Mouse (Mus musculus) forebrain, embryonic 11.5 days (tissue): ENCODE measurements at regions not wholly inside any gene's neighbourhood (a gene's known extent, or its start where the extent isn't known, plus 50 kb on each side); places are given as distances from the start of the nearest gene placed in this dataset.

Experiments
- ATAC-seq: fragments of 200-750 bp; cut with Nextera tagmentation; replicated peaks from 2 replicates; pipeline ENCODE4 v1.8.0; 2017; ENCODE audit warnings: moderate TSS enrichment; ENCODE audit not compliant: low FRiP score
- DNase-seq: peaks from one replicate; pipeline ENCODE4 v3.0.0-alpha.2; 2017; ENCODE audit warnings: low spot score
- H3K27ac ChIP-seq: fragments of 300-500 bp; sonication (generic); 2 replicates; pipeline ENCODE4 v1.5.1; 2014; ENCODE audit warnings: low read depth, low read length
- H3K27me3 ChIP-seq: fragments of 300-500 bp; sonication (generic); 2 replicates; pipeline ENCODE4 v1.6.1; 2014; ENCODE audit warnings: mild to moderate bottlenecking, low read length, mixed read lengths; ENCODE audit not compliant: control insufficient read depth, insufficient read depth
- H3K36me3 ChIP-seq: fragments of 300-500 bp; sonication (generic); 2 replicates; pipeline ENCODE4 v1.6.1; 2014; ENCODE audit warnings: mild to moderate bottlenecking, low read length, moderate library complexity, mixed read lengths; ENCODE audit not compliant: control insufficient read depth, insufficient read depth
- H3K4me1 ChIP-seq: fragments of 300-500 bp; sonication (generic); replicated peaks from 2 replicates; pipeline ENCODE4 v1.6.1; 2014; ENCODE audit warnings: low read length, mixed read lengths; ENCODE audit not compliant: control insufficient read depth, insufficient read depth
- H3K4me2 ChIP-seq: fragments of 300-500 bp; sonication (generic); 2 replicates; pipeline ENCODE4 v1.6.1; 2014; ENCODE audit warnings: low read depth, mild to moderate bottlenecking, low read length, moderate library complexity, mixed read lengths; ENCODE audit not compliant: severe bottlenecking
- H3K4me3 ChIP-seq: fragments of 300-500 bp; sonication (generic); 2 replicates; pipeline ENCODE4 v1.5.1; 2014; ENCODE audit warnings: low read depth, low read length
- H3K9ac ChIP-seq: fragments of 300-500 bp; sonication (generic); 2 replicates; pipeline ENCODE4 v1.6.1; 2014; ENCODE audit warnings: low read length
- H3K9me3 ChIP-seq: fragments of 300-500 bp; sonication (generic); 2 replicates; pipeline ENCODE4 v1.6.1; 2016; ENCODE audit warnings: low read length, mixed read lengths; ENCODE audit not compliant: control insufficient read depth
- WGBS: fragments of 180-500 bp; shearing (Covaris S2); extraction: QIAGEN DNeasy Blood & Tissue Kit; methylation state at CpG from one replicate; pipeline ENCODE4 v1.1.7; 2014; 5-methylcytosine and 5-hydroxymethylcytosine counted together

- H3K27me3 ChIP-seq = no peaks in the 10 kb centered on the region
- 76% methylated on average over 1 of the region's 1 CpGs for WGBS
- no peak overlapping the region for H3K9ac ChIP-seq
- no peaks in the 10 kb centered on the region for H3K9me3 ChIP-seq
- ATAC-seq (peak; percentile 33; the same call in 1 of the 2 replicates), DNase-seq (no peak)
- no peaks in the 10 kb centered on the region for H3K36me3 ChIP-seq
- no peak overlapping the region for H3K4me3 ChIP-seq
- no peak overlapping the region for H3K27ac ChIP-seq
- no peaks in the 10 kb centered on the region for H3K4me1 ChIP-seq
- H3K4me2 ChIP-seq = no peak overlapping the region
Observed at GRCm38 (mm10) chr10:37625972-37626757, 487.4 kb upstream of the Marcks start.

- ATAC-seq (no peak), DNase-seq (no peak)
- Histone ChIP-seq H3K9me3 (no peaks in the 10 kb centered on the region), H3K4me3 (no peak overlapping the region), H3K4me2 (no peak overlapping the region), H3K27ac (no peak overlapping the region), H3K4me1 (no peaks in the 10 kb centered on the region), H3K36me3 (no peaks in the 10 kb centered on the region), H3K9ac (no peak overlapping the region), H3K27me3 (no peaks in the 10 kb centered on the region)
Observed at GRCm38 (mm10) chr10:37623041-37623440, 484.3 kb upstream of the Marcks start.

GRCm38 (mm10) chr10:37618606-37619005, 479.9 kb upstream of the Marcks start:
- no peak overlapping the region for H3K9ac ChIP-seq
- H3K36me3 ChIP-seq = no peaks in the 10 kb centered on the region
- no peak overlapping the region for H3K4me2 ChIP-seq
- 90% methylated on average over 1 of the region's 1 CpGs for WGBS
- H3K4me1 ChIP-seq = peaks cover 2% of the 10 kb centered on the region; the same call in 1 of the 2 replicates
- ATAC-seq (no peak), DNase-seq (no peak)
- no peak overlapping the region for H3K4me3 ChIP-seq
- H3K27ac ChIP-seq = no peak overlapping the region
- no peaks in the 10 kb centered on the region for H3K27me3 ChIP-seq
- no peaks in the 10 kb centered on the region for H3K9me3 ChIP-seq

DNA sequence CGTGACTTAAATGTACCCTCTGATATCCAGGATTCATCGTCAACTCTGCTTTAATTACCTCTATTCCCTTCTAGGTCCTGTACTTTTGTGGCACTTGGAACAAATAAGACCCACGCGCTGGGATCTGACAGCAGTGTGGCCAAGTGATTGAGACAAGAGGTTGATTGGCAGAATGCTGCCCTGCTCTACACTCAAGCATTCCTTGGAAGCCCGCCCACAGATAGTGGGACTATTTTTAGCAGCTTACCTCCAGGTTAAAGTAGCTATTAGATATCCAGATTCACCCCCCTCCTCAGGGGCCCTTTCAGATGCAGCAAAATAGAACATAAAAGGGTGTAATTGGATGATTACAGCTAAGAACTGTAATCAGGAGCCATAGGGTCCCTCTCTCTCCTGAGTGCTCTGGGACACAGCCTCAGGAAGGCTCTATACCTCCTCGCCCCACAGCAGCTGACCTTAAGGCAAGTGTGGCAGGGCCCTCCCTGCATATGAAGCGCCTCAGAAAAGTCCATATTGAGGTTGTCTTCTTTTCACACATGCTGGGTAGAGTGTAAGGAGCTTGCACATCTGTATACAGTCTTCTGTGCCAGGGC, 479.1 kb upstream of the Marcks start:
- WGBS = 67% methylated on average over 7 of the region's 7 CpGs
- H3K9me3 ChIP-seq = no peaks in the 10 kb centered on the region
- no peak overlapping the region for H3K4me3 ChIP-seq
- H3K27ac ChIP-seq = no peak overlapping the region
- no peak overlapping the region for H3K4me2 ChIP-seq
- H3K27me3 ChIP-seq = no peaks in the 10 kb centered on the region
- H3K4me1 ChIP-seq = peaks cover 2% of the 10 kb centered on the region; the same call in 1 of the 2 replicates
- ATAC-seq = peak; percentile 55; the same call in 1 of the 2 replicates
- H3K36me3 ChIP-seq = no peaks in the 10 kb centered on the region
- no peak for DNase-seq
- no peak overlapping the region for H3K9ac ChIP-seq

DNA sequence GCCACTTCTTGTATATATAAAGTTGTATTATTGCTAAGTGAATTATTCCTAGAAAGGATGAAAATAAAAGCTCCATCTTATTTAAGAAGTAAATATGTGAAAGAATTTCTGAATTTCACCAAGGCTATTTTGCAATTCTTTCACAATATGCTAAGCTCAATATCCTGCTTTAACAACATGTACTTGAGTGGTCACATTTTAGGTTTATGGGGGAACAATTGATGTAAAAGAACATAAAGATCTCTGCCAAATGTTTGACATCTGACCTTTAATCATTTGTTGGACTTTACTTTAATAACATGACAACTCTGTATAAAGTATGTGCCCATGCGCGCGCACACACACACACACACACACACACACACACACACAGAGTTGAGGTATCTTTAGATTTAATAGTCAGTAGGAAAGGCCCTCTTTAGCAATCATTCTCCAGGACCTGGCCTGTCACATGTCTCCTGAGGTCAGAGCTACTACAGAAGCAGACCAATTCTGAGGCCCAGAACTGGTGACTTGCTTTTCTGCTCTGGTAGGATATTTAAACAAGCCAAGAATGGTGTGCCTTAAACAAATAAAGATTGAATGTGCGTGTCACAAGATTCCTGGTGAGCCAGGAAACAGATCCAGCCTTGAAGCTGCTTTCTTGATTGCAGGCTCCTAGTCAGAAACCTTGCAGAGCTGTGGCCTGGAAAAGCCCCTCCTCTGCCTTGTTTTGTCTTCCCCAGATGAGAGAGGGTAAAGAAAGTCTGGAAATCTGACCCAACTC, 477.4 kb upstream of the Marcks start:
- no peak overlapping the region for H3K4me3 ChIP-seq
- H3K9me3 ChIP-seq = no peaks in the 10 kb centered on the region
- peaks cover 2% of the 10 kb centered on the region; the same call in 1 of the 2 replicates for H3K4me1 ChIP-seq
- H3K27me3 ChIP-seq = no peaks in the 10 kb centered on the region
- 72% methylated on average over 4 of the region's 4 CpGs for WGBS
- DNase-seq = no peak
- no peaks in the 10 kb centered on the region for H3K36me3 ChIP-seq
- H3K27ac ChIP-seq = no peak overlapping the region
- no peak overlapping the region for H3K4me2 ChIP-seq
- ATAC-seq = 0 out of 2 replicates have a peak, but pooled peaks have one; percentile 30
- no peak overlapping the region for H3K9ac ChIP-seq

DNA sequence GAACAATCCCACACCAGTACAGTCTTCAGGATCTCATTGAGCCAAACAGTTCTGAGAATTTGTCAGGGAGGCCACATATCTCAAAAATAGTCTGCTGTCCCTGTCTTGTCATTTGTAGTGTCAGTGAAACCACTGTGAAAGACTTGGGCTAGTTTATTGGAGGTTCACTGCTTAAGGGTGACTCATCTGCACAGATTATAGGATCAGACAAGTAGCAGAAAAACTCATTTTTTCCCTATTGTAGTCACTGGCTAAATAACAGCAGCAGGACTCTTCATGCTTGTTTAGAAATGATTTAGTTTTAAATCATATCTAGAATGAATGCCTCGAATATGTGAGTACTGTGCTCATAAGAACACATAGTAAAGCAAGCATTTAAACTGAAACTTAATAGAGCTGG, 475.2 kb upstream of the Marcks start:
- Histone ChIP-seq H3K4me3 (no peak overlapping the region), H3K9ac (no peak overlapping the region), H3K27ac (no peak overlapping the region), H3K36me3 (no peaks in the 10 kb centered on the region), H3K27me3 (no peaks in the 10 kb centered on the region), H3K4me2 (no peak overlapping the region), H3K4me1 (peaks cover 2% of the 10 kb centered on the region; the same call in 1 of the 2 replicates), H3K9me3 (no peaks in the 10 kb centered on the region)
- ATAC-seq (no peak), DNase-seq (no peak)
- WGBS = 78% methylated on average over 1 of the region's 1 CpGs

GRCm38 (mm10) chr10:37603529-37603928, 464.8 kb upstream of the Marcks start:
- no peaks in the 10 kb centered on the region for H3K4me1 ChIP-seq
- H3K27ac ChIP-seq = no peak overlapping the region
- no peak for ATAC-seq
- no peaks in the 10 kb centered on the region for H3K9me3 ChIP-seq
- DNase-seq = no peak
- 65% methylated on average over 1 of the region's 1 CpGs for WGBS
- H3K4me3 ChIP-seq = no peak overlapping the region
- no peak overlapping the region for H3K4me2 ChIP-seq
- no peaks in the 10 kb centered on the region for H3K36me3 ChIP-seq
- H3K9ac ChIP-seq = no peak overlapping the region
- no peaks in the 10 kb centered on the region for H3K27me3 ChIP-seq

GRCm38 (mm10) chr10:37602936-37603335, 464.2 kb upstream of the Marcks start:
- Histone ChIP-seq H3K36me3 (no peaks in the 10 kb centered on the region), H3K27ac (no peak overlapping the region), H3K4me3 (no peak overlapping the region), H3K9me3 (no peaks in the 10 kb centered on the region), H3K9ac (no peak overlapping the region), H3K4me2 (no peak overlapping the region), H3K27me3 (no peaks in the 10 kb centered on the region), H3K4me1 (no peaks in the 10 kb centered on the region)
- 77% methylated on average over 2 of the region's 2 CpGs for WGBS
- DNase-seq (no peak), ATAC-seq (no peak)
